Mouse (Mus musculus) cerebellum, adult 11-12 months (tissue): Measurements from ENCODE around the gene Ccr8.

ENCODE experiments used
- DNase-seq: peaks from one replicate; pipeline ENCODE4 v3.0.0; 2022

The Ccr8 gene

DNA sequence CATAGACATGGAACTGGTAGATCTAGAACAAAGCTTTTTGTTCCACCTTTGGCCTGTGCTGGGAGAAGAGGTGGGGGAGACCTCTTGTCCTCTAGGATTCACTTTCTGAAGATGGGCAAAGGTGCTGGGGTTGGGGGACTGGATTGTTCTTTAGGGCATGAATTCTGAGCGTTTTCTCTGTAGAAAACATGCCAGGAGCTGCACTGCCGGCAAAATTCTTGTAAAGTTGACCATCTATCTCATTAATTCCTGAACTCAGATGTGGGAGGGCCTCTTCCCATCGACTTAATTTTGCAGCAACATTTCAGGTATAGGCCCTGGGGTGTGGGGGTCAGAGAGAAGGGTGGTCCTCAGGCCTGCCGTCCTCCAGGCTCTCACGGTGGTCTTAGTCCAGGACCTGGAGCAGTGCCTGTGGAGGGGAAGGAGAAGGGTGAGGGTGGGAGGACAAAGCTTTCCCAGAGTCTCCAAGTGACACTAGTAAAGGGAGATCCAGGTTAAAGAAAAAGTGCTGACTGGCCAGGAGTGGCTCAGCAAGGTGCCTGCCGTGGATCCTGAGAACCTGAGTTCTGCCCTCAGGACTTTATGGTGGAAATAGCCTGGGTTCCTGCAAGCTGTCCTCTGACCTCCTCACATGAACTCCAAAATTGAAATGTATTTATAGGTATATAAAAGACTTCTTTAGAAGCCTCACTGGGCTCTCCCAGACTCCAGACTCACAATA lies 42.0 kb downstream of the Ccr8 start:
- DNase-seq, result no peak

DNA sequence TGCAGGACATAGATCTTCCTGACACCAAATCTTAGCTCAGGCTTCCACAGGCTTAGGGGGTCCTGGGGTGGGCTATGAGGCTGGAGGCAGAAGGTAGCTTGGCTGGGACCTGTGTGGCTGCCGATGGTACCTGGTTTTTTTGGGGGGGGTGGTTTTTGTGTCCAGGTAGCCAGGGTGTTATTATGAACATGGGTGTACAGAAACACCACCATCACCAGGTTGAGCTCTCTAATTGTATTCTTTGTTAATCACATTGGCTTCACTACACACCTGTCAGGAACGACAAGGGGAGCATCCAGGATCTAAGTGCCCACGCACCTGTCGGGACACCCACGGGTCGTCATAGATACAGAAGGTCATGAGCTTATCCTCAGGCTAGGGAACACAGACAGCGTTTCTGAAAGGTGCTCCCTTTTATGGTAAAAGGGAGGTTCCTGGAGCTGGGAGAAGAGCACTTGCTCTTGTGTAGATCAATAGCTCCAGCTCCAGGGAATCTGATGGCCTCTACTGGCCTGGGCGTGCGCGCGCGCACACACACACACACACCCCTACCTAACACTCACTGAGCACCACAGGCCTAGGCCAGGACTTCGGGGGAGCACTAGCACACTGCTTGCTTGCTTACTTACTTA lies 42.7 kb downstream of the Ccr8 start:
- no peak for DNase-seq

DNA sequence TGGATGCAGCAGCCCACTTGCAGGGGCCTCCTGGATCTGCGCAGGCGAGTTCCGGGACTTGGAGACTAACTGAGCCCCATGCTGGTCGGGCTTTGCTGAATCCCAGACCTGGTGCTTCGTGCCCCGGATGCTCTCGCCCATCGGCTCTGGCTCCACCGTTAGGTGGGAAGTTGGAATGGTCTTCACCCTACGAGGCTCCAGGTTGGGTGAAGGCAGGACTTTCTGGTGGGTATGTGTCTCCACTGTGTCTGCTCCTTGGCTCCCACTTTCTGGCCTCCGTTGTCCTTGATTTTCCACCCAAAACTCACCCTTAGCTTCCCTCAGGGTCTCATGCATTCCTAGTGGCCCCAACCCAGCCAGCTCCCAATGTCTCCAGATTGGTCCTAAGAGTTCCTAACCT lies 43.5 kb downstream of the Ccr8 start:
- no peak for DNase-seq

- DNase-seq, result no peak
Observed at GRCm38 (mm10) chr9:120140652-120141051, 48.7 kb downstream of the Ccr8 start.

- no peak for DNase-seq
Observed at GRCm38 (mm10) chr9:120144474-120144873, 52.6 kb downstream of the Ccr8 start.
